Mouse (Mus musculus) cerebellum, postnatal 14 days (tissue): ENCODE data around the gene Npdc1.
"Not testable (repeated sequence)": the region's sequence is repeated elsewhere in the genome, so short reads cannot be mapped to it uniquely, and the experiment has no call there.

Source experiments
- DNase-seq, 2 experiments: peaks; one replicate each; pipeline ENCODE4 v3.0.0; 2021; ENCODE audit warnings: mixed read lengths in 2 of 2

The Npdc1 gene

GRCm38 (mm10) chr2:25395721-25396596 is 3.2 kb upstream of the Npdc1 start, which contains the start of gene Entpd2:
Gene Entpd2 (plus strand): TSS chr2:25395874.
- DNase-seq = peak in 1 of 2 experiments; percentile 50

- peak; percentile 87 to 88 for DNase-seq
Measured at GRCm38 (mm10) chr2:25396597-25396983, 2.6 kb upstream of the Npdc1 start.

GRCm38 (mm10) chr2:25397010-25397409 is 2.1 kb upstream of the Npdc1 start:
- peak; percentile 46 to 53 for DNase-seq

- DNase-seq = no peak
Measured at GRCm38 (mm10) chr2:25398065-25398464, 1.1 kb upstream of the Npdc1 start.

GRCm38 (mm10) chr2:25400291-25400690 is 1.1 kb downstream of the Npdc1 start:
- no peak for DNase-seq

- peak; percentile 77 to 80 for DNase-seq
Measured at GRCm38 (mm10) chr2:25400764-25401163, 1.6 kb downstream of the Npdc1 start.

- peak; percentile 87 to 96 for DNase-seq
Measured at GRCm38 (mm10) chr2:25402377-25402971, 3.3 kb downstream of the Npdc1 start.

- peak; percentile 91 to 94 for DNase-seq
Measured at GRCm38 (mm10) chr2:25402972-25403601, 3.9 kb downstream of the Npdc1 start.

GRCm38 (mm10) chr2:25403994-25404393 is 4.8 kb downstream of the Npdc1 start:
- DNase-seq = no peak

GRCm38 (mm10) chr2:25408908-25409307 is 9.8 kb downstream of the Npdc1 start:
- no peak for DNase-seq

- not testable (repeated sequence) for DNase-seq
Measured at GRCm38 (mm10) chr2:25413436-25413835, 14.3 kb downstream of the Npdc1 start.

GRCm38 (mm10) chr2:25417426-25417825 is 18.3 kb downstream of the Npdc1 start:
- peak; percentile 34 to 52 for DNase-seq

GRCm38 (mm10) chr2:25421896-25422295 is 22.7 kb downstream of the Npdc1 start:
- peak; percentile 80 to 82 for DNase-seq

GRCm38 (mm10) chr2:25422587-25423410 is 23.6 kb downstream of the Npdc1 start, which contains the start of gene Fut7:
Gene Fut7 (plus strand): TSS chr2:25423267.
- no peak for DNase-seq

GRCm38 (mm10) chr2:25423626-25424025 is 24.5 kb downstream of the Npdc1 start:
- peak; percentile 57 to 65 for DNase-seq

GRCm38 (mm10) chr2:25425481-25425880 is 26.3 kb downstream of the Npdc1 start:
- DNase-seq = peak; percentile 65 to 75

- DNase-seq = peak; percentile 88 to 91
Measured at GRCm38 (mm10) chr2:25426721-25427191, 27.6 kb downstream of the Npdc1 start.

- DNase-seq = no peak
Measured at GRCm38 (mm10) chr2:25427256-25427655, 28.1 kb downstream of the Npdc1 start.

GRCm38 (mm10) chr2:25428442-25429236 is 29.5 kb downstream of the Npdc1 start, which contains the start of gene Abca2:
Gene Abca2 (plus strand): TSS chr2:25428703.
- peak; percentile 97 to 99 for DNase-seq

GRCm38 (mm10) chr2:25429435-25430180 is 30.5 kb downstream of the Npdc1 start:
- DNase-seq = peak; percentile 84 to 87
